Mouse (Mus musculus): ENCODE measurements at regions not wholly inside any gene's neighbourhood (a gene's known extent, or its start where the extent isn't known, plus 50 kb on each side); places are given as distances from the start of the nearest gene placed in this dataset.

- TF ChIP-seq EP300 (IDR thresholded peaks at IDR 0.05; ENCODE audit: insufficient read depth, low read depth, low read length) = no peak
- TF ChIP-seq CTCF (IDR thresholded peaks at IDR 0.05) = no peak
- no peak for TF ChIP-seq POLR2A (IDR thresholded peaks at IDR 0.05; ENCODE audit: insufficient read depth, low read depth, low read length)
Observed at GRCm38 (mm10) chr13:11107693-11108092, 747.0 kb upstream of the Chrm3 start.
